Mouse (Mus musculus) ES-E14 (cell line): ENCODE data around the gene Zfp385b. TPM values are rescaled to one million over a fixed set of nuclear protein-coding genes. Genes with fewer than 3 reads are reported as not detected.

Source experiments
- DNase-seq: peaks from one replicate; pipeline ENCODE4 v3.0.0-alpha.2; 2013; ENCODE audit warnings: low read depth, low spot score
- H3K27ac ChIP-seq: 2 replicates; pipeline ENCODE4 v1.5.1; 2012; ENCODE audit warnings: low read depth, mild to moderate bottlenecking, low read length, moderate library complexity, mixed read lengths; ENCODE audit not compliant: poor library complexity, insufficient read depth, severe bottlenecking
- H3K36me3 ChIP-seq: 2 replicates; pipeline ENCODE4 v1.6.1; 2012; ENCODE audit warnings: mild to moderate bottlenecking, low read length, moderate library complexity, mixed read lengths; ENCODE audit not compliant: control insufficient read depth, poor library complexity, insufficient read depth, severe bottlenecking
- H3K4me1 ChIP-seq, 2 experiments: fragments of 150-350 bp in 1 of 2; sonication (generic) in 1 of 2; 2 replicates each; pipeline ENCODE4 v1.6.1; 2012; ENCODE audit warnings: low read length in 2 of 2, mild to moderate bottlenecking in 1 of 2, mixed read lengths in 1 of 2; ENCODE audit not compliant: control insufficient read depth in 2 of 2, insufficient read depth in 2 of 2, poor library complexity in 1 of 2
- H3K4me3 ChIP-seq, 2 experiments: fragments of 150-350 bp in 1 of 2; sonication (generic) in 1 of 2; 2 replicates each; pipeline ENCODE4 v1.5.1; 2012; ENCODE audit warnings: low read length in 2 of 2, low read depth in 1 of 2, mild to moderate bottlenecking in 1 of 2, mixed read lengths in 1 of 2; ENCODE audit not compliant: insufficient read depth in 1 of 2, poor library complexity in 1 of 2, severe bottlenecking in 1 of 2
- H3K9ac ChIP-seq: 2 replicates; pipeline ENCODE4 v1.6.1; 2012; ENCODE audit warnings: low read depth, mild to moderate bottlenecking, low read length, mixed read lengths; ENCODE audit not compliant: poor library complexity, insufficient read depth, severe bottlenecking
- H3K9me3 ChIP-seq: fragments of 150-350 bp; sonication (generic); 2 replicates; pipeline ENCODE4 v1.6.1; 2012; ENCODE audit warnings: low read depth, mild to moderate bottlenecking, low read length; ENCODE audit not compliant: control insufficient read depth, insufficient read depth
- CHD2 ChIP-seq: IDR thresholded peaks from 2 replicates; pipeline ENCODE4 v1.6.1; 2014; ENCODE audit warnings: mild to moderate bottlenecking, low read depth, low read length, inconsistent platforms
- HCFC1 ChIP-seq: IDR thresholded peaks from 2 replicates; pipeline ENCODE4 v1.6.1; 2012; ENCODE audit warnings: low read length, inconsistent platforms, borderline replicate concordance; ENCODE audit not compliant: insufficient read depth
- MAFK ChIP-seq: IDR thresholded peaks from 2 replicates; pipeline ENCODE4 v1.6.1; 2014; ENCODE audit warnings: mild to moderate bottlenecking, low read depth, low read length, inconsistent platforms; ENCODE audit not compliant: insufficient read depth
- ZC3H11A ChIP-seq: IDR thresholded peaks from 2 replicates; pipeline ENCODE4 v1.6.1; 2012; ENCODE audit warnings: low read depth, mild to moderate bottlenecking, inconsistent platforms, low read length, borderline replicate concordance
- ZNF384 ChIP-seq: IDR thresholded peaks from 2 replicates; pipeline ENCODE4 v1.6.1; 2012; ENCODE audit warnings: low read depth, low read length, inconsistent platforms
- in situ Hi-C, 2 experiments: fragments of 600-800 bp; cut with MboI; formaldehyde crosslinking; loops; one replicate each; pipeline ENCODE4 v1.15.1; 2025; ENCODE audit warnings: low sequenced_read_pairs in 2 of 2, inconsistent platforms in 1 of 2; ENCODE audit not compliant: unreplicated experiment in 2 of 2
- total RNA-seq: library from RNA; depleted of rRNA; stranded (reverse); fragments of 300-350 nt; gene quantifications from 2 replicates; pipeline ENCODE4 v1.2.3, GENCODE M21; 2012

The Zfp385b gene
- total RNA-seq, 1 experiment: 0.09 TPM

- Histone ChIP-seq H3K9ac (no peak overlapping the region), H3K4me3 (no peak overlapping the region), H3K36me3 (no peaks in the 10 kb centered on the region), H3K27ac (no peak overlapping the region), H3K9me3 (no peaks in the 10 kb centered on the region), H3K4me1 (no peaks in the 10 kb centered on the region)
- in situ Hi-C loops: no loop called here
- TF ChIP-seq ZC3H11A (no peak), CHD2 (no peak), ZNF384 (no peak)
- DNase-seq: no peak
Observed at GRCm38 (mm10) chr2:77777781-77778180, 41.7 kb downstream of the Zfp385b start.

DNA sequence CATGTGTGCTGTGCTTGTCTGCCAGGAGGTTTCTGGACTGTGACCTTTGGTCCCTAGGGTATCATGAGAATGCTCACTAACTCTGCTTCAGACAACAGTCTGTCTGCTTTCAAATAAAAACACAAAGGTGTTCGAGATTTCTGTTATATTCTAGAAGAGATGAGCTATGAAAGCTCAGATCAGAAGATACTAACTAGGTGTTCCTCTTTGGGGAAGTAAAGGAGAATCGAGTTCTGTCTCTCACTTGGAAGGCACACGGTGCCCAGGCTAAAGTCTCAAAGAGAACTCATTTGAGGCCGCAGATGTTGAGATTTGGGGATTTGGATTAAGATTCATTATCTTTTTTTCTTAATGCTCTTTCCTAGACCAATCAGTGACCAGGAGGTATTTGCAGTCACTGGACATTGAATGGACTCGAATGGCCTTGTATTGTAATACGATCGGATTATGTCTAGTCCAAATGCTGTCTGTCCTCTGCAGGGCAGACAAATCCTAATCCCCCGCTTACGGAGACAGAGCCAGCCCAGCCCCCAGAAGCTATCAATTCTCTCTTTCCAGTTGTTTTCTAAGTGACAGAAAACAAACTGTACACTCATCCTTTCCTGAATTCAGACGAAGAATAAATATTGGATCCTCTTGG, 42.3 kb downstream of the Zfp385b start:
- no peak overlapping the region for H3K9ac ChIP-seq
- no peak for TF ChIP-seq ZNF384
- no peak for TF ChIP-seq HCFC1
- no peaks in the 10 kb centered on the region for H3K9me3 ChIP-seq
- H3K27ac ChIP-seq: no peak overlapping the region
- no peaks in the 10 kb centered on the region for H3K4me1 ChIP-seq
- no peak overlapping the region for H3K4me3 ChIP-seq
- in situ Hi-C loops: no loop called here
- H3K36me3 ChIP-seq: no peaks in the 10 kb centered on the region
- no peak for DNase-seq

GRCm38 (mm10) chr2:77775247-77775880, 44.1 kb downstream of the Zfp385b start:
- no peak for TF ChIP-seq ZC3H11A
- no peak for TF ChIP-seq CHD2
- no peak for TF ChIP-seq ZNF384
- no peak for TF ChIP-seq MAFK
- TF ChIP-seq HCFC1: no peak
- no peaks in the 10 kb centered on the region for H3K4me1 ChIP-seq
- no peak overlapping the region for H3K9ac ChIP-seq
- in situ Hi-C loops: no loop called here
- H3K9me3 ChIP-seq: no peaks in the 10 kb centered on the region
- no peak overlapping the region for H3K4me3 ChIP-seq
- no peak for DNase-seq
- H3K27ac ChIP-seq: no peak overlapping the region
- no peaks in the 10 kb centered on the region for H3K36me3 ChIP-seq

GRCm38 (mm10) chr2:77770056-77770697, 49.3 kb downstream of the Zfp385b start:
- in situ Hi-C loops: no loop called here
- Histone ChIP-seq H3K4me3 (no peak overlapping the region), H3K9ac (no peak overlapping the region), H3K9me3 (no peaks in the 10 kb centered on the region), H3K4me1 (no peaks in the 10 kb centered on the region), H3K27ac (no peak overlapping the region), H3K36me3 (no peaks in the 10 kb centered on the region)
- DNase-seq: no peak
- TF ChIP-seq ZC3H11A (no peak), CHD2 (no peak), ZNF384 (no peak)
